Mouse (Mus musculus): ENCODE data around the gene Pmp22.

Pmp22 gene

GRCm38 (mm10) chr11:63127513-63127912 lies 1.3 kb upstream of the Pmp22 start:
- DNase-seq (ENCODE audit: low spot score in 2 of 2) = no peak

GRCm38 (mm10) chr11:63129375-63129774 lies 593 bp downstream of the Pmp22 start:
- DNase-seq (ENCODE audit: low spot score in 2 of 2) = peak in 1 of 2 experiments; percentile 38

GRCm38 (mm10) chr11:63129840-63130239 lies 1.1 kb downstream of the Pmp22 start:
- DNase-seq (ENCODE audit: low spot score in 2 of 2) = no peak

- peak; percentile 69 to 86 for DNase-seq (ENCODE audit: low spot score in 2 of 2)
Observed at GRCm38 (mm10) chr11:63130497-63130896, 1.7 kb downstream of the Pmp22 start.

- DNase-seq (ENCODE audit: low spot score in 2 of 2) = peak; percentile 53 to 72
Observed at GRCm38 (mm10) chr11:63131001-63131692, 2.4 kb downstream of the Pmp22 start.

GRCm38 (mm10) chr11:63131693-63132040 lies 2.9 kb downstream of the Pmp22 start:
- no peak for DNase-seq (ENCODE audit: low spot score in 2 of 2)

GRCm38 (mm10) chr11:63132151-63132500 lies 3.3 kb downstream of the Pmp22 start:
- no peak for DNase-seq (ENCODE audit: low spot score in 2 of 2)

- peak; percentile 46 to 81 for DNase-seq (ENCODE audit: low spot score in 2 of 2)
Observed at GRCm38 (mm10) chr11:63132501-63133435, 4.0 kb downstream of the Pmp22 start.

- DNase-seq (ENCODE audit: low spot score in 2 of 2) = no peak
Observed at GRCm38 (mm10) chr11:63134021-63134420, 5.2 kb downstream of the Pmp22 start.

GRCm38 (mm10) chr11:63134742-63135482 lies 6.1 kb downstream of the Pmp22 start:
- DNase-seq (ENCODE audit: low spot score in 2 of 2) = no peak

GRCm38 (mm10) chr11:63135622-63136021 lies 6.8 kb downstream of the Pmp22 start:
- peak; percentile 83 to 93 for DNase-seq (ENCODE audit: low spot score in 2 of 2)

- peak in 1 of 2 experiments; percentile 70 for DNase-seq (ENCODE audit: low spot score in 2 of 2)
Observed at GRCm38 (mm10) chr11:63136205-63136604, 7.4 kb downstream of the Pmp22 start.

- DNase-seq (ENCODE audit: low spot score in 2 of 2) = no peak
Observed at GRCm38 (mm10) chr11:63136836-63137416, 8.1 kb downstream of the Pmp22 start.

GRCm38 (mm10) chr11:63138739-63139138 lies 10.0 kb downstream of the Pmp22 start:
- no peak for DNase-seq (ENCODE audit: low spot score in 2 of 2)

- DNase-seq (ENCODE audit: low spot score in 2 of 2) = no peak
Observed at GRCm38 (mm10) chr11:63142311-63142710, 13.5 kb downstream of the Pmp22 start.

GRCm38 (mm10) chr11:63142816-63143215 lies 14.0 kb downstream of the Pmp22 start:
- no peak for DNase-seq (ENCODE audit: low spot score in 2 of 2)

GRCm38 (mm10) chr11:63143486-63143885 lies 14.7 kb downstream of the Pmp22 start:
- no peak for DNase-seq (ENCODE audit: low spot score in 2 of 2)

- no peak for DNase-seq (ENCODE audit: low spot score in 2 of 2)
Observed at GRCm38 (mm10) chr11:63146601-63147000, 17.8 kb downstream of the Pmp22 start.

- no peak for DNase-seq (ENCODE audit: low spot score in 2 of 2)
Observed at GRCm38 (mm10) chr11:63148276-63148675, 19.5 kb downstream of the Pmp22 start.

- no peak for DNase-seq (ENCODE audit: low spot score in 2 of 2)
Observed at GRCm38 (mm10) chr11:63151857-63152256, 23.1 kb downstream of the Pmp22 start.

- DNase-seq (ENCODE audit: low spot score in 2 of 2) = no peak
Observed at GRCm38 (mm10) chr11:63157117-63157516, 28.3 kb downstream of the Pmp22 start.

- no peak for DNase-seq (ENCODE audit: low spot score in 2 of 2)
Observed at GRCm38 (mm10) chr11:63160926-63161325, 32.1 kb downstream of the Pmp22 start.
